Mouse (Mus musculus) heart, embryonic 14.5 days (tissue): ENCODE measurements around the gene Atxn10. TPM values are rescaled to one million over a fixed set of nuclear protein-coding genes. Genes with fewer than 3 reads are reported as not detected.

ENCODE experiments used
- ATAC-seq: fragments of 200-750 bp; cut with Nextera tagmentation; 2 replicates; pipeline ENCODE4 v1.8.0; 2017; ENCODE audit warnings: low read depth, moderate TSS enrichment; ENCODE audit not compliant: insufficient number of reproducible peaks, insufficient read depth, low FRiP score
- H3K27ac ChIP-seq, 2 experiments: fragments of 200-500 bp in 1 of 2; fragments of 300-500 bp in 1 of 2; sonication (generic) in 1 of 2; replicated peaks in 1 of 2; 2 replicates each; pipeline ENCODE4 v1.5.1; 2012 to 2014; ENCODE audit warnings: low read depth in 2 of 2, low read length in 2 of 2, control low read depth in 1 of 2, mild to moderate bottlenecking in 1 of 2, mixed read lengths in 1 of 2; ENCODE audit not compliant: control insufficient read depth in 1 of 2, insufficient read depth in 1 of 2
- H3K27me3 ChIP-seq: fragments of 300-500 bp; sonication (generic); 2 replicates; pipeline ENCODE4 v1.6.1; 2014; ENCODE audit warnings: mild to moderate bottlenecking, low read length, control low read depth; ENCODE audit not compliant: control insufficient read depth, insufficient read depth
- H3K36me3 ChIP-seq: fragments of 300-500 bp; sonication (generic); 2 replicates; pipeline ENCODE4 v1.6.1; 2014; ENCODE audit warnings: mild to moderate bottlenecking, control low read depth, low read length, mixed read lengths; ENCODE audit not compliant: control insufficient read depth, insufficient read depth
- H3K4me1 ChIP-seq, 2 experiments: fragments of 200-500 bp in 1 of 2; fragments of 300-500 bp in 1 of 2; sonication (generic) in 1 of 2; 2 replicates each; pipeline ENCODE4 v1.6.1; 2012 to 2014; ENCODE audit warnings: low read length in 2 of 2, control low read depth in 1 of 2, mixed read lengths in 1 of 2; ENCODE audit not compliant: control insufficient read depth in 2 of 2, insufficient read depth in 2 of 2
- H3K4me2 ChIP-seq: fragments of 300-500 bp; sonication (generic); 2 replicates; pipeline ENCODE4 v1.6.1; 2014; ENCODE audit warnings: mild to moderate bottlenecking, low read length
- H3K4me3 ChIP-seq, 2 experiments: fragments of 200-500 bp in 1 of 2; fragments of 300-500 bp in 1 of 2; sonication (generic) in 1 of 2; 2 replicates each; pipeline ENCODE4 v1.5.1; 2012 to 2014; ENCODE audit warnings: low read length in 2 of 2, mild to moderate bottlenecking in 2 of 2, control low read depth in 1 of 2, low read depth in 1 of 2, moderate library complexity in 1 of 2; ENCODE audit not compliant: control insufficient read depth in 1 of 2, insufficient read depth in 1 of 2
- H3K9ac ChIP-seq: fragments of 300-500 bp; sonication (generic); 2 replicates; pipeline ENCODE4 v1.6.1; 2014; ENCODE audit warnings: mild to moderate bottlenecking, low read length
- H3K9me3 ChIP-seq: fragments of 300-500 bp; sonication (generic); 2 replicates; pipeline ENCODE4 v1.6.1; 2016; ENCODE audit warnings: low read length, control low read depth; ENCODE audit not compliant: control insufficient read depth
- WGBS: fragments of 180-500 bp; shearing (Covaris S2); extraction: QIAGEN DNeasy Blood & Tissue Kit; methylation state at CpG from one replicate; pipeline ENCODE4 v1.1.7; 2014; 5-methylcytosine and 5-hydroxymethylcytosine counted together
- polyA plus RNA-seq: library from polyadenylated mRNA; unstranded; fragments of >200 nt; fragmentation: Nextera tagmentation; extraction: Ambion mirVana; gene quantifications from 2 replicates; pipeline ENCODE4 v1.2.1, GENCODE M21; 2014

Gene Atxn10
- polyA plus RNA-seq, 1 experiment from 2014 or later = 234 TPM

- no peak overlapping the region for H3K9ac ChIP-seq
- no peaks in the 10 kb centered on the region for H3K4me1 ChIP-seq
- H3K9me3 ChIP-seq = no peaks in the 10 kb centered on the region
- WGBS = 63% methylated on average over 10 of the region's 10 CpGs
- no peak overlapping the region for H3K4me2 ChIP-seq
- H3K4me3 ChIP-seq = no peak overlapping the region
- H3K36me3 ChIP-seq = no peaks in the 10 kb centered on the region
- H3K27ac ChIP-seq = no peak overlapping the region
- ATAC-seq = no peak
- peaks cover 52% of the 10 kb centered on the region for H3K27me3 ChIP-seq
Measured at GRCm38 (mm10) chr15:85497981-85498475, 162.0 kb downstream of the Atxn10 start.

- Histone ChIP-seq H3K9ac (no peak overlapping the region), H3K27ac (no peak overlapping the region), H3K4me3 (no peak overlapping the region), H3K4me1 (no peaks in the 10 kb centered on the region), H3K4me2 (no peak overlapping the region), H3K9me3 (no peaks in the 10 kb centered on the region), H3K27me3 (peaks cover 30% of the 10 kb centered on the region), H3K36me3 (no peaks in the 10 kb centered on the region)
- WGBS = 82% methylated on average over 10 of the region's 10 CpGs
- no peak for ATAC-seq
Measured at GRCm38 (mm10) chr15:85500267-85500666, 164.2 kb downstream of the Atxn10 start.

GRCm38 (mm10) chr15:85503127-85503526, 167.1 kb downstream of the Atxn10 start, which contains the start of gene 7530416G11Rik:
Gene 7530416G11Rik (minus strand): TSS chr15:85503227.
- H3K27ac ChIP-seq = no peak within 1 kb of the TSS
- peaks cover 12% of the 10 kb centered on the region; the same call in 1 of the 2 replicates for H3K27me3 ChIP-seq
- H3K36me3 ChIP-seq = no peaks in the 10 kb centered on the region
- 83% methylated on average over 8 of the region's 8 CpGs for WGBS
- H3K4me1 ChIP-seq = peaks cover 3 to 7% of the 10 kb centered on the region in 2 experiments; a peak in 3 of 4 replicates
- H3K4me3 ChIP-seq = no peak within 1 kb of the TSS
- no peak for ATAC-seq
- no peak within 1 kb of the TSS for H3K9ac ChIP-seq
- H3K9me3 ChIP-seq = no peaks in the 10 kb centered on the region
- no peak within 1 kb of the TSS for H3K4me2 ChIP-seq

GRCm38 (mm10) chr15:85505118-85505925, 169.3 kb downstream of the Atxn10 start:
- Histone ChIP-seq H3K36me3 (no peaks in the 10 kb centered on the region), H3K4me1 (peaks cover 3 to 7% of the 10 kb centered on the region in 2 experiments; a peak in 3 of 4 replicates), H3K9ac (no peak overlapping the region), H3K4me3 (no peak overlapping the region), H3K27me3 (no peaks in the 10 kb centered on the region), H3K4me2 (no peak overlapping the region), H3K27ac (no peak overlapping the region), H3K9me3 (no peaks in the 10 kb centered on the region)
- ATAC-seq = no peak
- 35% methylated on average over 14 of the region's 14 CpGs for WGBS

GRCm38 (mm10) chr15:85506680-85507079, 170.6 kb downstream of the Atxn10 start:
- no peak overlapping the region for H3K4me2 ChIP-seq
- H3K9me3 ChIP-seq = no peaks in the 10 kb centered on the region
- peaks cover 3 to 7% of the 10 kb centered on the region in 2 experiments; a peak in 3 of 4 replicates for H3K4me1 ChIP-seq
- H3K27me3 ChIP-seq = no peaks in the 10 kb centered on the region
- H3K4me3 ChIP-seq = no peak overlapping the region
- H3K27ac ChIP-seq = no peak overlapping the region
- 75% methylated on average over 1 of the region's 1 CpGs for WGBS
- no peak for ATAC-seq
- no peak overlapping the region for H3K9ac ChIP-seq
- no peaks in the 10 kb centered on the region for H3K36me3 ChIP-seq

- no peaks in the 10 kb centered on the region for H3K27me3 ChIP-seq
- H3K4me1 ChIP-seq = peaks cover 3 to 7% of the 10 kb centered on the region in 2 experiments; a peak in 3 of 4 replicates
- H3K4me2 ChIP-seq = no peak overlapping the region
- no peak overlapping the region for H3K27ac ChIP-seq
- H3K4me3 ChIP-seq = no peak overlapping the region
- no peak overlapping the region for H3K9ac ChIP-seq
- ATAC-seq = no peak
- H3K9me3 ChIP-seq = no peaks in the 10 kb centered on the region
- WGBS = 80% methylated on average over 32 of the region's 32 CpGs
- H3K36me3 ChIP-seq = no peaks in the 10 kb centered on the region
Measured at GRCm38 (mm10) chr15:85507370-85508014, 171.4 kb downstream of the Atxn10 start.
